Mouse (Mus musculus): Measurements from ENCODE around the gene Klf15. TPM values are rescaled to one million over a fixed set of nuclear protein-coding genes. Genes with fewer than 3 reads are reported as not detected.

Gene Klf15
- 5.3 and 5.5 TPM in 2 replicates for polyA plus RNA-seq (2016; fragmentation: Nextera tagmentation; extraction: Ambion mirVana)

DNA sequence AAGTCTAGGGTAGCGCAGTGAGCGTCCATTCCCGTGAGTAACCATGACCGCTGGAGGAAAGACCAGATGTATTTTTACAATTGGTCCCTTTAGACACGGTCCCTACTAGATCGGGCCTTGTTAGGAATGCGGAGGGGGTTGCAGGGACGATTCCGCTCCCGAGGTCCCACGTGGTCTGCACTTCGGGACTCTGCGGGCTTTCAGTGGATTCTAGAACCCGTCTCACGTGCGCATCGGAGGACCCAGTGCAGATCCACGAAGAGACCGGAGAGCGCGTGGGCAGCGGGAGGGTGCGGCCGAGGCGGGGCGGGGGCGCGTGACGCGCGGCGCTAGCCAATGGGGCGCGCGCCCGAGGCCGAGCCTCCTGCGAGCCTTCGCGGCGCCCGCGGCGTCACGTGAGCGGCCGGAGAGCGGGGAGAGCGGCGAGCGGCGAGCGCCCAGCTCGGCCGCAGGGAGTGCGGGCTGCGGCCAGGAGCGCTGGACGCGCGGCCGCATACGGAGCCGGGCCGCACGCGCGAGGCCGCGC, at the start of gene Klf15:
Gene Klf15, plus strand, starts transcription at position 396 of the 526 bp plus-strand sequence.
- Histone ChIP-seq H3K9me3 (no peaks in the 10 kb centered on the region), H3K27ac (replicated peaks) (no peak within 1 kb of the TSS), H3K9ac (replicated peaks) (peak within 1 kb of the TSS; percentile 62), H3K4me1 (peaks cover 12% of the 10 kb centered on the region), H3K27me3 (peaks cover 67% of the 10 kb centered on the region), H3K4me3 (peak within 1 kb of the TSS; percentile 67), H3K36me3 (no peaks in the 10 kb centered on the region), H3K4me2 (replicated peaks) (peak within 1 kb of the TSS; percentile 100)
- ATAC-seq (ENCODE audit: low FRiP score, low read depth), result peak; percentile 79
- under 1% methylated on average over 50 of the region's 70 CpGs for WGBS

- 0 out of 2 replicates have a peak overlapping the region, but pooled peaks have one; percentile 12 for H3K9ac ChIP-seq (replicated peaks)
- peak overlapping the region; percentile 20 for H3K4me3 ChIP-seq
Observed at GRCm38 (mm10) chr6:90422565-90422964, 39.8 kb upstream of the Klf15 start.

GRCm38 (mm10) chr6:90425361-90425760, 37.0 kb upstream of the Klf15 start:
- Histone ChIP-seq H3K9me3 (no peaks in the 10 kb centered on the region), H3K36me3 (no peaks in the 10 kb centered on the region), H3K27ac (replicated peaks) (no peak overlapping the region), H3K9ac (replicated peaks) (no peak overlapping the region), H3K4me1 (peaks cover 14% of the 10 kb centered on the region), H3K27me3 (peaks cover 17% of the 10 kb centered on the region), H3K4me2 (replicated peaks) (no peak overlapping the region), H3K4me3 (no peak overlapping the region)
- ATAC-seq (ENCODE audit: low FRiP score, low read depth), result no peak
- 83% methylated on average over 3 of the region's 3 CpGs for WGBS

More at GRCm38 (mm10) chr6:90422565-90422964, 39.8 kb upstream of the Klf15 start:
- peaks cover 9% of the 10 kb centered on the region for H3K27me3 ChIP-seq
- H3K4me2 ChIP-seq (replicated peaks), result peak overlapping the region; percentile 42
- no peaks in the 10 kb centered on the region for H3K36me3 ChIP-seq
- no peak overlapping the region for H3K27ac ChIP-seq (replicated peaks)
- peaks cover 3% of the 10 kb centered on the region; the same call in 1 of the 2 replicates for H3K4me1 ChIP-seq
- ATAC-seq (ENCODE audit: low FRiP score, low read depth), result peak; percentile 86
- WGBS, result 4% methylated on average over 14 of the region's 14 CpGs
- no peaks in the 10 kb centered on the region for H3K9me3 ChIP-seq

- no peaks in the 10 kb centered on the region for H3K36me3 ChIP-seq
- ATAC-seq (ENCODE audit: low FRiP score, low read depth), result no peak
- H3K4me1 ChIP-seq, result peaks cover 14% of the 10 kb centered on the region
- 84% methylated on average over 4 of the region's 4 CpGs for WGBS
- no peak overlapping the region for H3K4me3 ChIP-seq
- no peak overlapping the region for H3K4me2 ChIP-seq (replicated peaks)
- peaks cover 17% of the 10 kb centered on the region for H3K27me3 ChIP-seq
- no peak overlapping the region for H3K9ac ChIP-seq (replicated peaks)
- no peak overlapping the region for H3K27ac ChIP-seq (replicated peaks)
- no peaks in the 10 kb centered on the region for H3K9me3 ChIP-seq
Observed at GRCm38 (mm10) chr6:90426003-90426402, 36.4 kb upstream of the Klf15 start.

DNA sequence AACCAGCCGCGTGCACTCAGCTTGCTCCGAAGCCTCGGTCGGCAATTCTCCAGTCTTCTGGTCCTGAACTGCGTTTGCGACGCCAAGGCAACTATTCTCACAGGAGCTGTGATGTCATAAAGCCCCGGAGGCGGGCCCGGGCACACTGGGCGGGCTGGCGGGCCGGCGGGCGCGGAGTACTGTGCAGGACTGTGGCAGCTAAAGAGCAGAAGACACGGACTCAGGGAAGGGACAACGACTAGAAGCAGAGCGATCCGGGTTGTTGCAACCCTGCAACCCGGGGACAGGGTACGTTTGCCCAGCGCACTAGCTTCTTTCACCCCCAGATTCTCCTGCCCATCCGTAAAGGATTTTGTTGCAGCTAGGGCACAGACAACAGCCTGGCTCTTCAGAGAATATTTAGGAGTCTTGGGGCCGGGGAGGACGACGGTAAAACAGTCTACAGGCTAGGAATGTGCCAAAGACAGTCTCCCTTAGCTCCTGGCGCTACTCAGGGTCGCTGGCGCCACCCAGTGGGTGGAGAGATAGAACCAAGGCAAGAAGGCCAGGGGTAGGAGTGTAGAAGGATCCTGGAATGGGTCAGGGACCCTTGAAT, 33.9 kb upstream of the Klf15 start, which contains the start of gene Cfap100:
Gene Cfap100, minus strand, starts transcription at position 418 of the 595 bp plus-strand sequence.
- Histone ChIP-seq H3K4me1 (peaks cover 14% of the 10 kb centered on the region), H3K4me2 (replicated peaks) (peak within 1 kb of the TSS; percentile 85), H3K27ac (replicated peaks) (peak within 1 kb of the TSS; percentile 52), H3K27me3 (peaks cover 17% of the 10 kb centered on the region), H3K9me3 (no peaks in the 10 kb centered on the region), H3K4me3 (peak within 1 kb of the TSS; percentile 44), H3K9ac (replicated peaks) (peak within 1 kb of the TSS; percentile 46), H3K36me3 (no peaks in the 10 kb centered on the region)
- under 1% methylated on average over 31 of the region's 31 CpGs for WGBS
- peak; percentile 87 for ATAC-seq (ENCODE audit: low FRiP score, low read depth)

GRCm38 (mm10) chr6:90429911-90430310, 32.5 kb upstream of the Klf15 start:
- ATAC-seq (ENCODE audit: low FRiP score, low read depth), result no peak
- H3K4me3 ChIP-seq, result no peak overlapping the region
- H3K9me3 ChIP-seq, result no peaks in the 10 kb centered on the region
- H3K4me2 ChIP-seq (replicated peaks), result no peak overlapping the region
- 72% methylated on average over 14 of the region's 14 CpGs for WGBS
- H3K27me3 ChIP-seq, result peaks cover 17% of the 10 kb centered on the region
- no peak overlapping the region for H3K27ac ChIP-seq (replicated peaks)
- no peaks in the 10 kb centered on the region for H3K36me3 ChIP-seq
- no peak overlapping the region for H3K9ac ChIP-seq (replicated peaks)
- H3K4me1 ChIP-seq, result peaks cover 11% of the 10 kb centered on the region

- no peak overlapping the region for H3K9ac ChIP-seq (replicated peaks)
- H3K4me2 ChIP-seq (replicated peaks), result no peak overlapping the region
- no peaks in the 10 kb centered on the region for H3K9me3 ChIP-seq
- no peak overlapping the region for H3K4me3 ChIP-seq
- H3K27me3 ChIP-seq, result peaks cover 17% of the 10 kb centered on the region
- H3K27ac ChIP-seq (replicated peaks), result no peak overlapping the region
- peaks cover 14% of the 10 kb centered on the region for H3K4me1 ChIP-seq
- 75% methylated on average over 2 of the region's 2 CpGs for whole genome bisulfite sequencing
- no peak for ATAC-seq (ENCODE audit: low FRiP score, low read depth)
- H3K36me3 ChIP-seq, result no peaks in the 10 kb centered on the region
Observed at GRCm38 (mm10) chr6:90431487-90431886, 30.9 kb upstream of the Klf15 start.

DNA sequence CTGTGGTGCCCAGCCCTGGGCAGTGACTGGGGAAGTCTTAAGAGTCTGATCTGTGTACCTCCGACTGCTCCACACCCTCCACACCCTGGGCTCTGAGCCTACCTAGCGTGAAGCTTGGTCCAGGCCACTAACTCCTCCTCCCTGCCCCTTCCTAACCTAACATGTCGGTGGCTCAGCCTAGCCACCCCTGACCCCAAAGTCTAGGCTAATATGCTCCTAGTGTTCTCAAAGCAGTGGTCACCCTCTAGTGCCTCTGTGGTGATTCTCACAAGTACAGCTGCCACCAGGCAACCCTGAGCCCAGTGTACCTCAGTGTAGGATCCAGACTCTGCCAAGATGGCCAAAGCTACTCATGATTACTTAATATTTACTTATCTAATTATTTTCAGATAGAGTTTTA, 27.7 kb upstream of the Klf15 start:
- H3K27me3 ChIP-seq, result no peaks in the 10 kb centered on the region
- 74% methylated on average over 3 of the region's 3 CpGs for WGBS
- 0 out of 2 replicates have a peak, but pooled peaks cover 5% of the 10 kb centered on the region for H3K9me3 ChIP-seq
- H3K9ac ChIP-seq (replicated peaks), result no peak overlapping the region
- no peak overlapping the region for H3K4me3 ChIP-seq
- H3K4me2 ChIP-seq (replicated peaks), result no peak overlapping the region
- ATAC-seq (ENCODE audit: low FRiP score, low read depth), result peak; percentile 44; the same call in 1 of the 2 replicates
- no peak overlapping the region for H3K27ac ChIP-seq (replicated peaks)
- 0 out of 2 replicates have a peak, but pooled peaks cover 3% of the 10 kb centered on the region for H3K4me1 ChIP-seq
- H3K36me3 ChIP-seq, result no peaks in the 10 kb centered on the region

DNA sequence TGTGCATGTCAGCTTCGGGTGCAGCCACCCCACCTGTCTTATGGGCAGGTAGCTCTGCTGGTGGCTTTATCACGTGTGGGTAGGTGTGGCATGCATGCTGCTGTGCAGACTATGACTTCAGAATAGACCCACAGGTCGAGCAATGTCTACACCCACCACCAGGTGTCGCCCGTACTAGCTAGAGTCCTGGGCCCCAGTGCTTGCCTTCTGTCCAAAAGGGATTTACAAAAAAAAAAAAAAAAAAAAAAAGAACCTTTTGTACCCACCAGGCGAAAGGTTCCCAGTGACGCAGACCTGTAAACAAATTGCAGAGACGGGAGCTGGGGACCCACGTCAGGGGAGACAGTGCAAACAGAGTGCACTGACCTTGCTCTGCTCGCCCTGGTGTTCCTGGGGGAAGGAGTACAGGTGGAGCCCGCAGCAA, 27.2 kb upstream of the Klf15 start:
- Histone ChIP-seq H3K9me3 (0 out of 2 replicates have a peak, but pooled peaks cover 5% of the 10 kb centered on the region), H3K27me3 (no peaks in the 10 kb centered on the region), H3K36me3 (no peaks in the 10 kb centered on the region), H3K4me1 (0 out of 2 replicates have a peak, but pooled peaks cover 3% of the 10 kb centered on the region), H3K9ac (replicated peaks) (no peak overlapping the region), H3K4me3 (no peak overlapping the region), H3K27ac (replicated peaks) (no peak overlapping the region), H3K4me2 (replicated peaks) (peak overlapping the region; percentile 22; the same call in 1 of the 2 replicates)
- peak; percentile 72 for ATAC-seq (ENCODE audit: low FRiP score, low read depth)
- 16% methylated on average over 11 of the region's 11 CpGs for WGBS

- WGBS, result 87% methylated on average over 10 of the region's 10 CpGs
- Histone ChIP-seq H3K9me3 (0 out of 2 replicates have a peak, but pooled peaks cover 5% of the 10 kb centered on the region), H3K36me3 (no peaks in the 10 kb centered on the region), H3K4me2 (replicated peaks) (no peak overlapping the region), H3K27me3 (no peaks in the 10 kb centered on the region), H3K4me1 (0 out of 2 replicates have a peak, but pooled peaks cover 3% of the 10 kb centered on the region), H3K9ac (replicated peaks) (no peak overlapping the region), H3K4me3 (no peak overlapping the region), H3K27ac (replicated peaks) (no peak overlapping the region)
- no peak for ATAC-seq (ENCODE audit: low FRiP score, low read depth)
Observed at GRCm38 (mm10) chr6:90436192-90436907, 26.0 kb upstream of the Klf15 start.

- H3K4me1 ChIP-seq, result 0 out of 2 replicates have a peak, but pooled peaks cover 3% of the 10 kb centered on the region
- ATAC-seq (ENCODE audit: low FRiP score, low read depth), result no peak
- H3K36me3 ChIP-seq, result no peaks in the 10 kb centered on the region
- no peak overlapping the region for H3K4me3 ChIP-seq
- 92% methylated on average over 3 of the region's 3 CpGs for WGBS
- H3K9me3 ChIP-seq, result 0 out of 2 replicates have a peak, but pooled peaks cover 5% of the 10 kb centered on the region
- no peak overlapping the region for H3K9ac ChIP-seq (replicated peaks)
- no peak overlapping the region for H3K27ac ChIP-seq (replicated peaks)
- no peak overlapping the region for H3K4me2 ChIP-seq (replicated peaks)
- H3K27me3 ChIP-seq, result no peaks in the 10 kb centered on the region
Observed at GRCm38 (mm10) chr6:90437041-90437440, 25.3 kb upstream of the Klf15 start.

GRCm38 (mm10) chr6:90446883-90447282, 15.5 kb upstream of the Klf15 start:
- Histone ChIP-seq H3K9ac (replicated peaks) (no peak overlapping the region), H3K27ac (replicated peaks) (peak overlapping the region; percentile 16), H3K4me2 (replicated peaks) (no peak overlapping the region), H3K9me3 (no peaks in the 10 kb centered on the region), H3K36me3 (no peaks in the 10 kb centered on the region), H3K27me3 (peaks cover 3% of the 10 kb centered on the region; the same call in 1 of the 2 replicates), H3K4me1 (peaks cover 10% of the 10 kb centered on the region; the same call in 1 of the 2 replicates), H3K4me3 (no peak overlapping the region)
- ATAC-seq (ENCODE audit: low FRiP score, low read depth), result peak; percentile 87
- 12% methylated on average over 4 of the region's 4 CpGs for WGBS
